Mouse (Mus musculus): ENCODE measurements around the gene Gng12. TPM values are rescaled to one million over a fixed set of nuclear protein-coding genes. Genes with fewer than 3 reads are reported as not detected.

Gene Gng12
- polyA plus RNA-seq, 2 experiments = 11.6 to 32.5 TPM

GRCm38 (mm10) chr6:66923851-66924250, 27.7 kb downstream of the Gng12 start:
- no peak for TF ChIP-seq CTCF (IDR thresholded peaks at IDR 0.05; ENCODE audit: low read depth)
- no peak for TF ChIP-seq EP300 (IDR thresholded peaks at IDR 0.05; ENCODE audit: low read depth)
- Histone ChIP-seq H3K4me3 (ENCODE audit: insufficient read depth in 1 of 2, low read depth in 2 of 2, low read length in 2 of 2) (no peak overlapping the region), H3K4me1 (replicated peaks; ENCODE audit: control insufficient read depth in 2 of 2, insufficient read depth in 2 of 2, low read length in 1 of 2) (0 out of 4 replicates have a peak, but pooled peaks cover 0 to 3% of the 10 kb centered on the region in 2 experiments), H3K9me3 (ENCODE audit: control insufficient read depth, low read length) (no peaks in the 10 kb centered on the region), H3K27ac (no peak overlapping the region), H3K9ac (replicated peaks) (no peak overlapping the region), H3K36me3 (replicated peaks; ENCODE audit: control insufficient read depth, insufficient read depth, low read depth) (no peaks in the 10 kb centered on the region), H3K27me3 (ENCODE audit: control insufficient read depth, insufficient read depth, low read length) (no peaks in the 10 kb centered on the region), H3K4me2 (ENCODE audit: low read depth) (no peak overlapping the region)
- WGBS (ENCODE audit: insufficient replicate concordance) = 71% methylated on average over 4 of the region's 4 CpGs
- DNase-seq (ENCODE audit: low read depth in 3 of 3, low spot score in 3 of 3) (no peak), ATAC-seq (ENCODE audit: insufficient read depth) (no peak)

- peaks cover 0 to 4% of the 10 kb centered on the region in 2 experiments; a peak in 1 of 4 replicates for H3K4me1 ChIP-seq (replicated peaks; ENCODE audit: control insufficient read depth in 2 of 2, insufficient read depth in 2 of 2, low read length in 1 of 2)
- ATAC-seq (ENCODE audit: insufficient read depth) (no peak), DNase-seq (ENCODE audit: low read depth in 3 of 3, low spot score in 3 of 3) (no peak)
- no peak overlapping the region for H3K9ac ChIP-seq (replicated peaks)
- H3K36me3 ChIP-seq (replicated peaks; ENCODE audit: control insufficient read depth, insufficient read depth, low read depth) = no peaks in the 10 kb centered on the region
- H3K27me3 ChIP-seq (ENCODE audit: control insufficient read depth, insufficient read depth, low read length) = no peaks in the 10 kb centered on the region
- H3K9me3 ChIP-seq (ENCODE audit: control insufficient read depth, low read length) = no peaks in the 10 kb centered on the region
- TF ChIP-seq CTCF (IDR thresholded peaks at IDR 0.05; ENCODE audit: low read depth) (no peak), EP300 (IDR thresholded peaks at IDR 0.05; ENCODE audit: low read depth) (no peak)
- no peak overlapping the region for H3K4me3 ChIP-seq (ENCODE audit: insufficient read depth in 1 of 2, low read depth in 2 of 2, low read length in 2 of 2)
- WGBS (ENCODE audit: insufficient replicate concordance) = 66% methylated on average over 7 of the region's 7 CpGs
- no peak overlapping the region for H3K27ac ChIP-seq
- H3K4me2 ChIP-seq (ENCODE audit: low read depth) = no peak overlapping the region
These were observed 28.2 kb downstream of the Gng12 start for GRCm38 (mm10) chr6:66924315-66924965.

- TF ChIP-seq CTCF (IDR thresholded peaks at IDR 0.05; ENCODE audit: low read depth) (no peak), EP300 (IDR thresholded peaks at IDR 0.05; ENCODE audit: low read depth) (no peak)
- H3K4me2 ChIP-seq (ENCODE audit: low read depth) = no peak overlapping the region
- H3K4me1 ChIP-seq (replicated peaks; ENCODE audit: control insufficient read depth in 2 of 2, insufficient read depth in 2 of 2, low read length in 1 of 2) = peaks cover 0 to 12% of the 10 kb centered on the region in 2 experiments; a peak in 3 of 4 replicates
- H3K4me3 ChIP-seq (ENCODE audit: insufficient read depth in 1 of 2, low read depth in 2 of 2, low read length in 2 of 2) = no peak overlapping the region
- no peak overlapping the region for H3K27ac ChIP-seq
- WGBS (ENCODE audit: insufficient replicate concordance) = 46% methylated on average over 4 of the region's 4 CpGs
- no peaks in the 10 kb centered on the region for H3K9me3 ChIP-seq (ENCODE audit: control insufficient read depth, low read length)
- no peak for DNase-seq (ENCODE audit: low read depth in 3 of 3, low spot score in 3 of 3)
- no peaks in the 10 kb centered on the region for H3K36me3 ChIP-seq (replicated peaks; ENCODE audit: control insufficient read depth, insufficient read depth, low read depth)
- ATAC-seq (ENCODE audit: insufficient read depth) = no peak
- H3K27me3 ChIP-seq (ENCODE audit: control insufficient read depth, insufficient read depth, low read length) = no peaks in the 10 kb centered on the region
- no peak overlapping the region for H3K9ac ChIP-seq (replicated peaks)
These were observed 30.1 kb downstream of the Gng12 start for GRCm38 (mm10) chr6:66926269-66926668.

GRCm38 (mm10) chr6:66928972-66929645, 32.9 kb downstream of the Gng12 start:
- H3K9ac ChIP-seq (replicated peaks) = no peak overlapping the region
- no peaks in the 10 kb centered on the region for H3K36me3 ChIP-seq (replicated peaks; ENCODE audit: control insufficient read depth, insufficient read depth, low read depth)
- WGBS (ENCODE audit: insufficient replicate concordance) = 31% methylated on average over 2 of the region's 2 CpGs
- no peak overlapping the region for H3K4me3 ChIP-seq (ENCODE audit: insufficient read depth in 1 of 2, low read depth in 2 of 2, low read length in 2 of 2)
- no peaks in the 10 kb centered on the region for H3K27me3 ChIP-seq (ENCODE audit: control insufficient read depth, insufficient read depth, low read length)
- H3K9me3 ChIP-seq (ENCODE audit: control insufficient read depth, low read length) = no peaks in the 10 kb centered on the region
- H3K4me1 ChIP-seq (replicated peaks; ENCODE audit: control insufficient read depth in 2 of 2, insufficient read depth in 2 of 2, low read length in 1 of 2) = peaks cover 0 to 14% of the 10 kb centered on the region in 2 experiments; a peak in 3 of 4 replicates
- no peak overlapping the region for H3K27ac ChIP-seq
- ATAC-seq (ENCODE audit: insufficient read depth) (no peak), DNase-seq (ENCODE audit: low read depth in 3 of 3, low spot score in 3 of 3) (no peak)
- TF ChIP-seq CTCF (IDR thresholded peaks at IDR 0.05; ENCODE audit: low read depth) = no peak
- TF ChIP-seq EP300 (IDR thresholded peaks at IDR 0.05; ENCODE audit: low read depth) = no peak
- no peak overlapping the region for H3K4me2 ChIP-seq (ENCODE audit: low read depth)

- Histone ChIP-seq H3K27me3 (ENCODE audit: control insufficient read depth, insufficient read depth, low read length) (no peaks in the 10 kb centered on the region), H3K4me2 (ENCODE audit: low read depth) (peak overlapping the region; percentile 26; the same call in 1 of the 2 replicates), H3K36me3 (replicated peaks; ENCODE audit: control insufficient read depth, insufficient read depth, low read depth) (no peaks in the 10 kb centered on the region), H3K9me3 (ENCODE audit: control insufficient read depth, low read length) (no peaks in the 10 kb centered on the region), H3K9ac (replicated peaks) (no peak overlapping the region), H3K27ac (no peak overlapping the region), H3K4me3 (ENCODE audit: insufficient read depth in 1 of 2, low read depth in 2 of 2, low read length in 2 of 2) (no peak overlapping the region), H3K4me1 (replicated peaks; ENCODE audit: control insufficient read depth in 2 of 2, insufficient read depth in 2 of 2, low read length in 1 of 2) (peaks cover 0 to 14% of the 10 kb centered on the region in 2 experiments; a peak in 3 of 4 replicates)
- peak; percentile 55; the same call in 1 of the 2 replicates for ATAC-seq (ENCODE audit: insufficient read depth)
- peak in 2 of 3 experiments; percentile 7 to 38 for DNase-seq (ENCODE audit: low read depth in 3 of 3, low spot score in 3 of 3)
- 10% methylated on average over 7 of the region's 7 CpGs for WGBS (ENCODE audit: insufficient replicate concordance)
- TF ChIP-seq CTCF (IDR thresholded peaks at IDR 0.05; ENCODE audit: low read depth) (no peak), EP300 (IDR thresholded peaks at IDR 0.05; ENCODE audit: low read depth) (no peak)
These were observed 33.5 kb downstream of the Gng12 start for GRCm38 (mm10) chr6:66929694-66930093.

Measured in liver, embryonic 14.5 days (tissue).